Mouse (Mus musculus) liver, embryonic 12.5 days (tissue): ENCODE measurements around the gene Fam83e. TPM values are rescaled to one million over a fixed set of nuclear protein-coding genes. Genes with fewer than 3 reads are reported as not detected.

Source experiments
- ATAC-seq: fragments of 200-750 bp; cut with Nextera tagmentation; 2 replicates; pipeline ENCODE4 v1.8.0; 2017; ENCODE audit warnings: moderate number of reproducible peaks, mild to moderate bottlenecking, moderate library complexity
- H3K27ac ChIP-seq: fragments of 300-500 bp; sonication (generic); 2 replicates; pipeline ENCODE4 v1.5.1; 2016; ENCODE audit warnings: mild to moderate bottlenecking
- H3K27me3 ChIP-seq: fragments of 300-500 bp; sonication (generic); replicated peaks from 2 replicates; pipeline ENCODE4 v1.6.1; 2016; ENCODE audit warnings: mild to moderate bottlenecking, moderate library complexity
- H3K36me3 ChIP-seq: fragments of 300-500 bp; sonication (generic); 2 replicates; pipeline ENCODE4 v1.6.1; 2016; ENCODE audit warnings: mild to moderate bottlenecking, moderate library complexity
- H3K4me1 ChIP-seq: fragments of 300-500 bp; sonication (generic); 2 replicates; pipeline ENCODE4 v1.6.1; 2016
- H3K4me2 ChIP-seq: fragments of 300-500 bp; sonication (generic); 2 replicates; pipeline ENCODE4 v1.6.1; 2016; ENCODE audit warnings: mild to moderate bottlenecking, moderate library complexity
- H3K4me3 ChIP-seq: fragments of 300-500 bp; sonication (generic); 2 replicates; pipeline ENCODE4 v1.5.1; 2016; ENCODE audit warnings: mild to moderate bottlenecking, moderate library complexity
- H3K9ac ChIP-seq: fragments of 300-500 bp; sonication (generic); 2 replicates; pipeline ENCODE4 v1.6.1; 2016; ENCODE audit warnings: mild to moderate bottlenecking, moderate library complexity
- H3K9me3 ChIP-seq: fragments of 300-500 bp; sonication (generic); replicated peaks from 2 replicates; pipeline ENCODE4 v1.6.1; 2016; ENCODE audit warnings: mild to moderate bottlenecking, moderate library complexity
- WGBS: fragments of 180-500 bp; shearing (Covaris S2); methylation state at CpG from one replicate; pipeline ENCODE4 v1.1.7; 2016; ENCODE audit not compliant: insufficient replicate concordance; 5-methylcytosine and 5-hydroxymethylcytosine counted together
- polyA plus RNA-seq: library from polyadenylated mRNA; unstranded; fragments of >200 nt; fragmentation: Nextera tagmentation; extraction: Ambion mirVana; gene quantifications from 2 replicates; pipeline ENCODE4 v1.2.1, GENCODE M21; 2016

Fam83e gene
- polyA plus RNA-seq, 1 experiment from 2014 or later = 0.81 TPM

- no peak overlapping the region for H3K9ac ChIP-seq
- H3K4me2 ChIP-seq = no peak overlapping the region
- no peak overlapping the region for H3K27ac ChIP-seq
- H3K4me3 ChIP-seq = no peak overlapping the region
- H3K27me3 ChIP-seq = no peaks in the 10 kb centered on the region
- peaks cover 22% of the 10 kb centered on the region for H3K4me1 ChIP-seq
- peaks cover 67% of the 10 kb centered on the region for H3K36me3 ChIP-seq
- H3K9me3 ChIP-seq = no peaks in the 10 kb centered on the region
- no peak for ATAC-seq
- 68% methylated on average over 3 of the region's 3 CpGs for WGBS
These were observed 6.6 kb downstream of the Fam83e start for GRCm38 (mm10) chr7:45727625-45728024.

GRCm38 (mm10) chr7:45730727-45731431, 9.9 kb downstream of the Fam83e start:
- H3K4me3 ChIP-seq = no peak overlapping the region
- peak; percentile 31 for ATAC-seq
- peaks cover 22% of the 10 kb centered on the region for H3K4me1 ChIP-seq
- 20% methylated on average over 16 of the region's 16 CpGs for WGBS
- H3K4me2 ChIP-seq = no peak overlapping the region
- H3K9me3 ChIP-seq = no peaks in the 10 kb centered on the region
- no peaks in the 10 kb centered on the region for H3K27me3 ChIP-seq
- H3K9ac ChIP-seq = no peak overlapping the region
- no peak overlapping the region; the same call in 1 of the 2 replicates for H3K27ac ChIP-seq
- peaks cover 35% of the 10 kb centered on the region for H3K36me3 ChIP-seq

- no peaks in the 10 kb centered on the region for H3K27me3 ChIP-seq
- H3K36me3 ChIP-seq = peaks cover 11% of the 10 kb centered on the region
- no peak overlapping the region for H3K4me3 ChIP-seq
- no peaks in the 10 kb centered on the region for H3K9me3 ChIP-seq
- H3K4me1 ChIP-seq = peaks cover 22% of the 10 kb centered on the region
- no peak for ATAC-seq
- WGBS = 46% methylated on average over 5 of the region's 5 CpGs
- H3K9ac ChIP-seq = no peak overlapping the region
- no peak overlapping the region for H3K4me2 ChIP-seq
- H3K27ac ChIP-seq = no peak overlapping the region
These were observed 12.5 kb downstream of the Fam83e start for GRCm38 (mm10) chr7:45733477-45733876.

- Histone ChIP-seq H3K9ac (no peak overlapping the region), H3K9me3 (no peaks in the 10 kb centered on the region), H3K4me3 (no peak overlapping the region), H3K4me1 (peaks cover 17% of the 10 kb centered on the region), H3K27ac (no peak overlapping the region), H3K36me3 (no peaks in the 10 kb centered on the region), H3K27me3 (peaks cover 26% of the 10 kb centered on the region; the same call in 1 of the 2 replicates), H3K4me2 (no peak overlapping the region)
- no peak for ATAC-seq
- 6% methylated on average over 9 of the region's 9 CpGs for WGBS
These were observed 18.3 kb downstream of the Fam83e start for GRCm38 (mm10) chr7:45739162-45739763.

- 60% methylated on average over 10 of the region's 10 CpGs for WGBS
These were observed 18.8 kb downstream of the Fam83e start for GRCm38 (mm10) chr7:45739820-45740219.

GRCm38 (mm10) chr7:45741308-45741707, 20.3 kb downstream of the Fam83e start:
- WGBS = 39% methylated on average over 12 of the region's 12 CpGs
- Histone ChIP-seq H3K9me3 (no peaks in the 10 kb centered on the region), H3K9ac (no peak overlapping the region), H3K4me2 (peak overlapping the region; percentile 52), H3K27ac (no peak overlapping the region), H3K27me3 (peaks cover 31% of the 10 kb centered on the region), H3K36me3 (no peaks in the 10 kb centered on the region), H3K4me3 (no peak overlapping the region; the same call in 1 of the 2 replicates), H3K4me1 (peaks cover 17% of the 10 kb centered on the region)
- ATAC-seq = no peak

More at GRCm38 (mm10) chr7:45739820-45740219, 18.8 kb downstream of the Fam83e start:
- Histone ChIP-seq H3K9me3 (no peaks in the 10 kb centered on the region), H3K27ac (no peak overlapping the region), H3K4me2 (no peak overlapping the region), H3K4me1 (peaks cover 17% of the 10 kb centered on the region), H3K27me3 (peaks cover 26% of the 10 kb centered on the region; the same call in 1 of the 2 replicates), H3K36me3 (no peaks in the 10 kb centered on the region), H3K4me3 (no peak overlapping the region), H3K9ac (no peak overlapping the region)
- no peak for ATAC-seq

GRCm38 (mm10) chr7:45741777-45742176, 20.8 kb downstream of the Fam83e start:
- H3K9me3 ChIP-seq = 0 out of 2 replicates have a peak, but pooled peaks cover 3% of the 10 kb centered on the region
- peaks cover 31% of the 10 kb centered on the region for H3K27me3 ChIP-seq
- no peak overlapping the region for H3K9ac ChIP-seq
- 28% methylated on average over 11 of the region's 11 CpGs for WGBS
- no peak; the same call in 1 of the 2 replicates for ATAC-seq
- no peak overlapping the region for H3K27ac ChIP-seq
- no peaks in the 10 kb centered on the region for H3K36me3 ChIP-seq
- H3K4me2 ChIP-seq = peak overlapping the region; percentile 52
- H3K4me1 ChIP-seq = peaks cover 17% of the 10 kb centered on the region
- H3K4me3 ChIP-seq = peak overlapping the region; percentile 22; the same call in 1 of the 2 replicates

- H3K36me3 ChIP-seq = no peaks in the 10 kb centered on the region
- 0 out of 2 replicates have a peak, but pooled peaks cover 4% of the 10 kb centered on the region for H3K9me3 ChIP-seq
- H3K4me2 ChIP-seq = peak overlapping the region; percentile 52
- H3K27ac ChIP-seq = no peak overlapping the region
- no peak for ATAC-seq
- H3K4me3 ChIP-seq = peak overlapping the region; percentile 22; the same call in 1 of the 2 replicates
- 29% methylated on average over 19 of the region's 19 CpGs for WGBS
- peaks cover 17% of the 10 kb centered on the region for H3K4me1 ChIP-seq
- H3K27me3 ChIP-seq = peaks cover 31% of the 10 kb centered on the region
- H3K9ac ChIP-seq = no peak overlapping the region
These were observed 21.3 kb downstream of the Fam83e start for GRCm38 (mm10) chr7:45742338-45742737.

GRCm38 (mm10) chr7:45744387-45744786, 23.4 kb downstream of the Fam83e start:
- Histone ChIP-seq H3K4me2 (no peak overlapping the region), H3K36me3 (no peaks in the 10 kb centered on the region), H3K9ac (no peak overlapping the region), H3K4me1 (peaks cover 19% of the 10 kb centered on the region), H3K4me3 (no peak overlapping the region), H3K27ac (no peak overlapping the region), H3K27me3 (peaks cover 27% of the 10 kb centered on the region), H3K9me3 (0 out of 2 replicates have a peak, but pooled peaks cover 4% of the 10 kb centered on the region)
- 51% methylated on average over 2 of the region's 2 CpGs for WGBS
- no peak for ATAC-seq

- ATAC-seq = no peak
- Histone ChIP-seq H3K9me3 (0 out of 2 replicates have a peak, but pooled peaks cover 4% of the 10 kb centered on the region), H3K4me3 (no peak overlapping the region), H3K9ac (no peak overlapping the region), H3K4me2 (no peak overlapping the region), H3K27ac (no peak overlapping the region), H3K36me3 (no peaks in the 10 kb centered on the region), H3K27me3 (peaks cover 19% of the 10 kb centered on the region), H3K4me1 (peaks cover 17% of the 10 kb centered on the region)
- 57% methylated on average over 6 of the region's 6 CpGs for WGBS
These were observed 25.5 kb downstream of the Fam83e start for GRCm38 (mm10) chr7:45746518-45746917.

GRCm38 (mm10) chr7:45747450-45747849, 26.4 kb downstream of the Fam83e start:
- peaks cover 8% of the 10 kb centered on the region; the same call in 1 of the 2 replicates for H3K4me1 ChIP-seq
- peaks cover 11% of the 10 kb centered on the region for H3K27me3 ChIP-seq
- no peak overlapping the region for H3K9ac ChIP-seq
- 77% methylated on average over 5 of the region's 5 CpGs for WGBS
- H3K4me3 ChIP-seq = no peak overlapping the region
- no peak overlapping the region for H3K27ac ChIP-seq
- H3K9me3 ChIP-seq = 0 out of 2 replicates have a peak, but pooled peaks cover 4% of the 10 kb centered on the region
- no peak overlapping the region for H3K4me2 ChIP-seq
- H3K36me3 ChIP-seq = no peaks in the 10 kb centered on the region
- no peak for ATAC-seq

- 34% methylated on average over 7 of the region's 7 CpGs for WGBS
- no peak for ATAC-seq
These were observed 27.1 kb downstream of the Fam83e start for GRCm38 (mm10) chr7:45748110-45748509.

More at GRCm38 (mm10) chr7:45748110-45748509, 27.1 kb downstream of the Fam83e start:
- Histone ChIP-seq H3K27ac (no peak overlapping the region), H3K27me3 (peaks cover 5% of the 10 kb centered on the region), H3K9me3 (0 out of 2 replicates have a peak, but pooled peaks cover 4% of the 10 kb centered on the region), H3K9ac (no peak overlapping the region), H3K36me3 (no peaks in the 10 kb centered on the region), H3K4me3 (no peak overlapping the region), H3K4me2 (no peak overlapping the region), H3K4me1 (peaks cover 6% of the 10 kb centered on the region; the same call in 1 of the 2 replicates)
